Mouse (Mus musculus) heart, adult 8-10 months (tissue): ENCODE results near the gene Irak1bp1. TPM values are rescaled to one million over a fixed set of nuclear protein-coding genes. Genes with fewer than 3 reads are reported as not detected.
A peak's percentile ranks its signal among the peaks of the same experiment; 100 is the strongest.

Experiments
- DNase-seq: peaks from one replicate; pipeline ENCODE4 v3.0.0; 2022; ENCODE audit warnings: low spot score
- total RNA-seq, 4 experiments: library from RNA; stranded (reverse); gene quantifications; 2 replicates each; pipeline ENCODE4 v1.2.4; 2022

The Irak1bp1 gene
- 1 to 10 TPM; 2.1 to 3.3 (median 2.6) TPM for total RNA-seq

DNA sequence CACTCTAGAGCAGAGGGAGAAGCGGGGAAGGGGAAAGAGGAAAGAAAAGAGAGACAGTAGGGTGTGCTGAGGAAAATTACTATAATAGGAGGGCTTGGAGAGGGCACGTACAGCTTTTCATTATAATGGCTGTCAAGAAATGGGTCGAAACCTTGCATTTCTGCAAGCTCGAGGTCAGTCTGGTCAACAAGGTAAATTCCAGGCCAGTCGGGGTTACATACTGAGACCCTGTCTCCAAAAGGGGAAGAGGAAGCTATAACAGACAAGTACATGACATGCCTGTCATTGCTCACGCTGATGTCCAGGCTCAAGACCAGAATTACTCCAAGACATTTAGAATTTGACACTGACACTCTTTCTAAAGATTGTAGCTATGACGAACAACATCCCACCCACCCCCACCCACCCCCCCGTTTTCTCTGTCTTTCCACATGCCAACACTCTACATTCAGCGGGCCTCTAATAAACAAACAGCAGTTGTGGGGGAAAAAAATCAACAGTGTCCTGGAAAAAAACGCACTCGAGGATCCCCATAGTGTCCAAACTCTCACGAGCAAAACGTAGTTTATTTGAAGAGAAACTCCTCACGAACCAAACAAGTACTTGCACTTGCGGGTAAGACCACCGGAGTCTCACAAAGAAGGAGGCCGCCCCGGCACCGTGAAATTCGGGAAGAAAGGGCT, at the start of gene Irak1bp1:
Gene Irak1bp1 (plus strand): TSS at position 534 of the 683 bp plus-strand sequence.
- DNase-seq = no peak

DNA sequence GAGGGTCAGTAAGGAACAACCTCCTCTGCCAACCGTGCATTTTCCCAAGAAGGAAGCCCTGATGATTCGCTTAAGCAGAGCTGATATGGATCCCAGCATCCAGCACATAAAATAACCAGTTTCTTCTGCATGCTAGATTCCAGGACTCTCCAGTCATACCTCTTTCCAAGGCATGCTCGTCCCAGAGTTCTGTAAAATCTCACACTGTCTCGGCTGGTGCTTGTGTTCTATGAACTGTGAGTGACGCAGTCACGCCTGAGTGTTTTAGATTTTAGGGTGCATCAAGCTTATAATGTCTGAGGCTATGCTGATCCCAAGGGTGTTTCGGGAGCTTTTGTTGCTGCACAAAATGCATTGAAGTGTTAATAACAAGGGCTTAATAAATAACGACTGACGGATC, 41.0 kb upstream of the Irak1bp1 start:
- no peak for DNase-seq

DNA sequence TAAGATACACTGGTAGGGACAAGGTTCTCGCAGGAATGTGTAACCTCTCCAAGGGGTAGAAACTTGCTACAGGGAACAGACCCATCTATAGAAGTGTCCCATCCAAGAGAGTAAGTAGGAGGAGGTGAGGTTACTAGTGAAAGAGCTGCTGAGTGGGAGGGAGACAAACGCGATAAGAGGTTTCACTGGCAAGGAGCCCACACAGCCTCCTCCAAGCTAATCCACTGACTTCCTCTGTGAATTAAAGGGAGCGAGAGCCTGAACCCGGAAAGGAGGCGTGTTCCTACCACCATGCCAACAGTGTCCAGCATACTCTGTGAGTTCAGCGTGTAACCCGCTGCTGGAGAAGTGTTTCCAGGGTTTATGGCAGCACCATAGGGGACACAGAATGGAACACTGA, 29.0 kb upstream of the Irak1bp1 start:
- no peak for DNase-seq

DNA sequence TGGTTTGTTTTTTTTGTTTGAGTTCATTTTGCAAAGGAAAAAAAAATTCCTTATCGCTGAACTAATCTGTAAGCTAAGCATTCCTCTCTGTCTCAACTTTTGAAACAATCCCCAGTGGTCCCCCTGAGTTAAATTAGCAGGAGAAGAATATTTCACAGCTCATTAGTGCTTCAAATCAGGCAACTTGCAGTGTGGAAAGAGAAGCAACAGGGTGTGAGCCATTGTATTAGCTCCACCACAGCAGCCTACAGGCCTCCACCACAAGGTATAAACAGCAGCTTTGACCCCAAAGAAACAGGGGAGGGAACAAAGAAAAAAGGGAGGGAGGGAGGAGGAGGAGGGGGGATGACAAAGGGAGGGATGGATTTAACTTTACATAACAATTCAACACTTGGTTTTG, 22.2 kb upstream of the Irak1bp1 start:
- no peak for DNase-seq

DNA sequence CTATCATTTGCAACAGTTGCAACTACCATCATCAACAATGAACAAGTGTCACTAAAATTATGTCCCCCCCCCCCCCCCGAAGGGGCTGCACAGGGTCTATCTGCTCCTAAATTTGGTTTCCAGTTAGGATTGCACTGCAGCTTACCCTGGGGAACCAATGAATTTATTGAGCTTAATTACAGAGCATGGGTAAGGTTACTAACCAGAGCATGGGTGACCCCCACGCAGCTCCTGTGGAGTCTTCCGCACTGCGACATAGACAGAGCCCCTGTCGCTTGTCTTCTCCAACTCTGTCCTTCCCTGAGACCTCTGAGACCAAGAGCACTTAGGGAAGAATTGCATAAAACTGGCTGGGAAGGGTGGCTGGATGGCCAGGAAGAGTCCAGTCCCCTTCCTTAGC, 21.7 kb upstream of the Irak1bp1 start:
- DNase-seq = no peak

DNA sequence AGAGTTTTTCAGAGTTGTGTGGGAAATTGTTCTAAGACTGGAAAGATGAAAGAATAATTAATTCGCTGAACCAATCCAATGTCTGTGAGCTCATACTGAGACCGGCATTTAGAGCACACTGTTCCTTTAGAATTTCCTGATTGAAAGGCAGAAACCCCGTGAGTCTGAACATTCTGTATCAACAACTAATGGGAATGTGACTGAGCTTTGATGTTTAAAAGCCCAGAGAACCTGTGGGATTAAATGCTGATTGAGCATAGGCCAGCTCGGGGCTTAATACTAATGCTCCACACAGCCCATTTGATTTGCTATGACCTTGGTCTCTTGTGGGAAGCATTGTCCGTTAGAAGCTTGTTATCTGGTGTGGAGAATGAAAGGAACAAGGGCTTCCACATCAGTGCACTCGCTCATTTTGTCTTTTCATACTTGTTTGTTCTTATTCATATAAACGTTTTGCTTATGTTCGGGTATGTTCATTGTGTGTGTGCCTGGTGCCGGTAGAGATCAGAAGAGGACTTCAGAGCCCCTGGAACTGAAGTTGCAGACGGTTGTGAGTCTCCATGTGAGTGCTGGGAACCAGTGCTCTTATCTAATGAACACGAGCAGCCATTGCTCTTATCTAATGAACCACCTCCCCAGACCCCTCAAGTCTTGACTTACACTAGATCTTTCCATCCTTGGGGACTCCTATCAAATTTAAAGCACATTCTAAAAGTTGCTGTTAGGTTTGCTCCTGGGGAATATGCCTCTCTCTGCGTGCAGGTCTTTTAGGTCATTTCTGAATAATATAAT, 17.0 kb upstream of the Irak1bp1 start:
- DNase-seq = no peak

DNA sequence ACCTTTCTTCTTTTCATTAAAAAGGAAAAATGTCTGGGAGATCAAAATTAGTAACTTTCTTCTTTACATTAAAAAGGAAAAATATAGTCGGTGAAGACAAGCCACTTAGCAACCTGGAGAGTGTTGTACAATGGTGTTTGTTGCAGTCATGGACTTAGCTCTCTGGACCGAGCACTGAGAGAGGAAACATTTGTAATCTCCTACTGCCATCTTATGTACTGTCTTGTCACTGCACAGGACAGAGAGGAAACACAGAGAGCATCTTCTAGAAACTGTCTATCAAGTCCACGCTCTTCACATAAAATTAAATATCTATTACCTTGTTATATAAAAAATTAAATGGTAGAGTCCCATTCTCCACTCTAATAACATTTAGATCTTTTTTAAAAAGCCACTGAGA, 14.8 kb upstream of the Irak1bp1 start:
- no peak for DNase-seq

DNA sequence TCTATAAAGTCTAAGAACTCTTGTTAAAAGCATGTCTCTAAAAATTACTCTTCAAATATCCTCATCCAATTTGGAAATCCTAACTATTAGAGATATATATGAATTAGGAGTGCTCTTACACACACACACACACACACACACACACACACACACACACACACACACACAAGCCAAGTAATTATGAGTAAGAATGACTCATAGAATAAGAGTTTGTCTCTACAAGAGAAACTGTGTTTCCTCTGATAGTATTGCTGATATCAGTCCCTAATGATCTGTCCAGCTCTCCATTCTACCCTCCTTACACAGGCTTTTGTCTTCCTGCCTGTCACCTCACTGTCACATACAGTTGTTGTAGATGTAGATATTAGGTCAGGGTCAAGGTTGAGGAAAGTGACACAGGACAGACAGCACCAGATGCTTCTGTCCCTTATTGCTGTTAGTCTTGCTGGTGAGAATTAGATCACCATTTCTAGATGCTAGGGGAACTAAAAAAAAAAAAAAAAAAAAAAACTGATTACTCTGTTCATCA, 14.0 kb upstream of the Irak1bp1 start:
- DNase-seq = no peak

DNA sequence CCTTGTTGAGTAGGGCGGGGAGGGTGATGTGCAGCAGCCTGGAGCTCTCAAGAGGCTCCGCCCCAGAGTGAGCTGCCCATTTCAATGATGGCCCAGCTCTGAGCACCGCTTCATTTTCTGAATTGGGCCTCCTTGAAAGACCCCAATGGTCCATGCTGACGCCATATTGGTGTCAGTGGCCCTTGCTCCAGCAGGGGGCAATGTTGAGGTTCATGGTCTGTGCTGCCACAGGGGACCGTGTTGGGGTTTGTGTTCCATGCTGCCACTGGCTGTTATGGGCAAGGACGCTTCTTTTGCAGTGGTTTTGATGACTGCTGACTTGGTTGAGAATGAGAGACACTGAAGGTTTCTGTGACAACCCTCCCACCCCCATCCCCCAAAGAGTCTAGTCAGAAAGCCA, 2.9 kb upstream of the Irak1bp1 start:
- no peak for DNase-seq

DNA sequence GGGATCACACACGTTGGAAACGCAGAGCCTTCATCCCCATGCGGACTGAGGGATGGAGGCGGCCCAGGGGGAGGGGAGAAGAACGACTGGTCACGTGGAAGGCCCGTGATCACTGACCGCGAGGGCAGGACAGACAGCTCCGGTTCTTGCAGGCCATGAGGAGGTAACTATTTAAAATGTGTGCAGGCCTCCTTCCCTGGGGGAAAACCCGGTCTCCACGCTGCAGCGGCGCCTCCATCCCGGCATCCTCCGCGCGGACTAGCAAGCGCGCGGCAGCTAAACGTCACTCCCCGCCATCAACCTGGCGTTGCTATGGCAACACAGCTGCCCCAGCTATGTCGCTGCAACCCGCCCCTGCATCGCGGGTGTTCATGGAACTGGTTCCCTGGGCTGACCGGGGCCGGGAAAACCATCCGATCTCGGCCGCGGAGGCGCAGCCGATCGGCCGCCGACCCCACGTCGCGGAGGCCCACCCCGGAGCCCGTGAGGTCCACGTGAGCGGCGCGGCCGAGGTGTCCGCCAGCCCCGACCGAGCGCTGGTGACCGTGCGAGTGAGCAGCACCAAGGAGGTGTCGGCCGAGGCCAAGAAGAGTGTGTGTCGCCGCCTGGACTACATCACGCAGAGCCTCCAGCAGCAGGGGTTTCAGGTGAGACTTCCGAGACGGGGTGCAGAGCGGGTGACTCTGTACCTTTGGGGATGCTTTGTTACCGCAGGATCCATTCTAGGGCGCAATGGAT, 522 bp downstream of the Irak1bp1 start:
- DNase-seq = peak; percentile 79

DNA sequence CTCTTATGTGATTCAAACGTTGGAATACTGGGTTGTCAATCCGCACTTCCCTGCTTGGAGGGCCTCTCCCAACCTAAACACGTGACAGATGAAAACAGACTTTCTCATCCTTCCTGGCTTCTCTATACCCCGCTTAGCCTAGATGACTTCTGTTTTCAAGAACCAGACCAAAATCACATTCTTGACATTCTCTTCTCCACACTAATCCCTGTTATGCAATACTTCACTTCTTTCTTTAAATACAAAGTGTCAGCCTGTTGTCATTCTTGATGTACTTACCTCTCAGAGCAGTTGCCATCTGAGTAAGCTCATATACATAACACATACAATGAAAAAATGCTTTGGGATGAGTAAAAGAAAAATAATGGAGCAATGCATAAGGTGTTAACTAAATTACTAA, 2.6 kb downstream of the Irak1bp1 start:
- DNase-seq = no peak

DNA sequence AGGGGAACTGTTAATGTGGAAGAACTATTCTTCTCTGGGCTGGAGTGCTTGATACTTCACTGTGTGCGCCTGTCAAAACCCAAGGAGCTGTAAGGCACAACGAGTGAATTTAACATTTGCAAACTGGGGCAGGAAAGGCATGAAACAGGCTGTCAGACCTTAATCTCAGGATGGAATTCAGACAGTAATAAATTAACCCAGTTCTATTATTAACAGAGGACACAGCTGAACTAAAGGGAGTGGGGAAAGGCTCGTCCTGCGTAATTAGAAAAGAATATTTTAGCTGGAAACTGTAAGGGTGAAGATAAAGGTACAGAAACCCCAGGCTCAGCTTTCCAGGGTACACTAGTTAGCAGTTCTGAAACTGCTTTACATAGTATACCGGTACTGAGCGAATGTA, 6.6 kb downstream of the Irak1bp1 start:
- no peak for DNase-seq

DNA sequence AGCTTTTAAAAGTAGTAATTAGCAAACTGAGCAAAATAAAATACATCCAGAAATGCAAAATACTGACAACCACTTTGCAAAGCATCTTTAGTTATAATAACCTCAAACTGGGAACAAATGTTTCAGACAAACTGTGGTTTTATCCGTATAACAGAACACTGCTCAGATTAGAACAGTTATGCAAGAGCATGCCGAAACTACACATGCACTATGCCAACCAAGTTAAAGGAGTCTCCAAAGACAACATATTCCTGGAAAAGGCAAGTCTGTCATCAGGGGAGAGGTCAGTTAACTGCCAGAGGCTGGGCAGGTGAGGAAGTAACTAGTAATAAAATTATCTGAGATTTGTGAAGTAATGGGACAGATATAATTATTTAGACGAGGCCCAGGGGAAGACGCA, 13.3 kb downstream of the Irak1bp1 start:
- DNase-seq = no peak

DNA sequence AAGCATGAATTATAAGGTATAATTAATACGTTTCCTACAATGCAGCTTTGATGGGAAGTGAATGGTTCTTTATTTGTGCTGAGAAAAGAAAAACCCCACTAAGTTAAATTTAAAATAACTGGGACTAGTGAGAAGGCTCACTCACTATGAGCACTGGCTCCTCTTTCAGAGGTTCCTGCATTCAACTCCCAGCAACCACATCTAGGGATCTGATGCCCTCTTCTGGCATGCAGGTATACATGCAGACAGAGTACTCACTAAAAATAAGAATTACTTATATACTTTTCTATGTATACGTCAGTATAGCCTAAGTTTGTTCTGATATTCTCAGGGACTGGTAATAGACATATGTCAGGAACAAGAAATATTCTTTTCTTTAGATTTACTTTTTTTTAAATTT, 24.7 kb downstream of the Irak1bp1 start:
- DNase-seq = no peak

DNA sequence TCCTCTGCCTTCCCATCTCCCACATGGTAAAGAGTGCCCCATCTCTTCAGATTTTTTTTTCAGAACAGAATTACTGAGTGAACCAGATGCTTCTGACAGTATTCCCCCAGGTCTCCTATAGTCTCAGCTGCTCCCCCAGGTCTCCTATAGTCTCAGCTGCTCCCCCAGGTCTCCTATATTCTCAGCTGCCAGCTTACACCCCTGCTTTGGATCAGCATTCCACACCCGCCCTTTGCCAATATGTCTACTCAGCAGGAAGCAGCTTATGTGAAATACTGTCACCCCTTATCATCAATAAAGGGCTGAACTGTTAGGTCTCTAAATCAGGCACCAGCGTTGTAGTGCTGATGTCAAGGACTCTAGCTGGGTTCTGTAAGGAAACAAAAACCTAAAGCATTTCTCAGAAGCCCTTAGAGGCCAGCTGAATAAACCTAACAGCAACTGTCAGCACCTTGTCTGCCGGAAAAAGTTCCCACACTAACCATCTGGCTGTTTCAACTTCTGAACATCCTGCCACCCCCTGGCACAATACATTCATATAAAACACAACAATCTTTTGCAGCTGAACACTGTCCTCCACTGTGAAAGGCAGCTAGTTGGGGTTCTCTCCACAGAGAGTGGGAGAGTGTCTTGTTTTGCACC, 25.8 kb downstream of the Irak1bp1 start:
- DNase-seq = no peak

DNA sequence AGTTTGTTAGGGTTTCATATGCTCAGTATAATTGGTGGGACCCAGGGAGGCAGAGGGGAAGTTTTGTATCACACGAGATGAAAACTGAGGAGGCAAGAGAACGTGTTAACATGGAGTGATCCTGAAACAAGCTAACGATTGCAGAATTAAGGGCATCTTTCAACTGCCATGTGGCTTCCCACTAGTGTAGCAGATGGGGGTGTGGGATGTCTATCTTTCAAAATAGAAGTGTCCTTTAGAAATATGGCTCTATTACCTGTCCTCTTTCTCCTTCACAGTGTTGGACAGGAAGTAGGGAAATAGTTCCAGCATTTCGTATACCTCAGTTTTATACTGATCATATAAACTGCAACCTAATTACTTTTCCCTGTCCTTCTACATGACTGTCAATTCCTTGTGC, 26.9 kb downstream of the Irak1bp1 start:
- no peak for DNase-seq

DNA sequence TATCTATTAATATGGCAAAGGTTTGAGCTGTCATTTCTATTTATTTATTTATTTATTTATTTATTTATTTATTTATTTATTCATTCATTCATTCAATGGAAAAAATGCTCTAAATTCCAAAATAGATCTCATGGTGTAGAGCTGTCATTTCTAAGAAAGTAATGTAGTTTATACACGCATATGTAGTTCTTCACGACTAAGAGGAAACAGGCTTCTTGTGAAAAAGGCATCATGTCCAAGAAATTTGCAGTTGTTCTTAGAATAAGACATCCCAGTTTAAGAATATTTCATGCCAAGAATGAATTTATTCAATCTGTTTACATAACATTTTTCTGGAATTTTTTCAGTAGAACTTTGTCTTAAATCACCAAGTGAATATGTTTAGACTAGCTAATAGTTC, 31.5 kb downstream of the Irak1bp1 start:
- no peak for DNase-seq

DNA sequence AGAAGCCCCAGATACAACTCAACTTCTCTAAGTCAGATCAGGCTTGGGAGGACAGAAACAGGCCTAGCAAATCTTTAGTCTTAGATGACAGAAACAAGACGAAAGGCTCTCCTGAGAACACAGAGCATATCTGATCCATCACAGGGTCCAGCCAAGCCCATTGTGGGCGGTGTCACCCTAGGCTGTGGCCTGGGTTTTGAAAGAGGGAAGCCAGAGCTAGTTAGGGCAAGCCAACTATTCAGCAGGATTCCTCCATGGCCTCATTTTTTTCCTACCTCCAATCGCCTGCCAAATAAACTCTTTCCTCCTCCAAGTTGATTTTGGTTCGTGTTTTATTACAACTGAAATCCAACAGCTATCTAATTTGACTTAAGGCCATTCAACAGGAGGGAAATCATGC, 32.0 kb downstream of the Irak1bp1 start:
- peak; percentile 20 for DNase-seq

DNA sequence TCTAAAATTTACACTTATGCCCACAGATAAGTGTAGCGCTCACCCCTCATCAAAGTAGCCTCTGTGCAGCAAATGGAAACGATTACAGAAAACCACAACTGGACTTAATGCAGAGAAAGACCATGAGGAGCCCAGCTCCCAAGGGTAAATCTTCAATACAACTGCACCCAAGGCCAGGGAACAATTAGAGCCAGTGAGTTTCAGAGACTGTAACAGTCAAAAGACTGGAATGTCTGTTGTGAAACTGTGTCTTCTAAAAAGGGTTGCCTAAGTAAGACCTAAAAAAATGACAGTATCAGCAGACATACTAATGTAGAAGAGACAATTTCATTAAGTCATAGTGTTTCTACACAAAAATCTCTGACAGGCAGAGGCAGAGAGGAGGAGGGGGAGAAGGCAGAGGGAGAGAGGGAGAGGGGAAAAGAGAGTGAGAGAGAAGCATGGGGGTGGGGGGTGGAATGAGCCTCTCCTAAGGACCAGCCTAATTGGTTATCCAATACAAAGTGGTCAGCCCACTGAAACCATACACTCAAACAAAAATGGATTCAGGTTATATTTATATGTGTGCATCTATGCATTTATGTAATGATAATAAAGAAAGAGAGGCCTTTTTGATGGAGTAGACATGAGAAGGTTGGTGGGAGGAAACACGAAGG, 32.6 kb downstream of the Irak1bp1 start:
- DNase-seq = no peak

DNA sequence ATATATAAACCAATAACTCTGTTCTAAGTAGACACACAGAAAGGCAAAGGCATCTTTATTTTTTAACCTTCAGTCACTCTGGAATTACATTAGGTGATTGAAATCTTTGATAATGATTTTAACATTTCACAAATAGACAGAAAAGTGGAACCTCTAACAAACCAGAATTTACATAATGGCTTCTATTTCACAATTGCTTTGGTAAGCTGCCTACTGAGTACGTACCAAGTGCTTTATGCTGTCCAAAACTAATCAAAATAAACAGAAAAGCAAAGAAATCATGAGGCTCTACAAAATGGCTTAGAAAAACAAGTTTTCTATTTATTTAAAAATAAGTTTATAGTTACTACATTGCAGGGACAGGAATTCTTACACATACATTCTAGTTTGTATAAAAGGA, 36.8 kb downstream of the Irak1bp1 start:
- DNase-seq = no peak

DNA sequence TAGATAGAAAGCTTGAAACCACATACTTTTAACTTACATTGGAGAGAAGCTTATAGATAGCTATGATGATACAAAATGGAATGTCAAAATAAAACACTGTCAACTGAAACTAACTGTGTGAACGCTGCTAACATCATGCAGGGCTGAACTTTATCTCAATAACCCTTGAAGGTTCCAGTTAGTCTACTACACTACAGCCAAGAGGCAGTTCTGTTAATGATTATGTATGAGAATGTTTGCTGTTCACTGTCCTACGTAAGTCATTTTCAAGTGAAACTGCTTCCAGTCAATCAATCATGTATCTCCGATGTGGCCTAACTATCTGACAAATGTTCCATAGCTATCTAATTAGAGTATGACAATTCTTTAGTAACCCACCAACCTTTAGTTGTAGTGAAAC, 38.4 kb downstream of the Irak1bp1 start:
- DNase-seq = no peak
